Mouse (Mus musculus) liver, postnatal 0 days (tissue): ENCODE data around the gene Bcl7b.

ENCODE experiments used
- CTCF ChIP-seq: sonication (generic); IDR thresholded peaks from 2 replicates; pipeline ENCODE4 v1.5.1; 2016; ENCODE audit warnings: antibody characterized with exemption, low read depth
- EP300 ChIP-seq: IDR thresholded peaks from 2 replicates; pipeline ENCODE4 v1.6.1; 2016; ENCODE audit warnings: antibody characterized with exemption, low read depth, mild to moderate bottlenecking

- no peak for TF ChIP-seq CTCF
- no peak for TF ChIP-seq EP300
Measured at GRCm38 (mm10) chr5:135162361-135162760, 5.7 kb upstream of the Bcl7b start.
